Mouse (Mus musculus) left cerebral cortex, postnatal 14 days (tissue): ENCODE measurements around the gene Grm4. TPM values are rescaled to one million over a fixed set of nuclear protein-coding genes. Genes with fewer than 3 reads are reported as not detected.

Experiments
- DNase-seq, 2 experiments: peaks; one replicate each; pipeline ENCODE4 v3.0.0; 2021 to 2022; ENCODE audit warnings: low spot score in 2 of 2, mixed read lengths in 1 of 2
- intact Hi-C: fragments of 180-260 bp; cut with DNase I; formaldehyde crosslinking; loops from one replicate; pipeline ENCODE4 v1.15.1; 2025
- total RNA-seq, 2 experiments: library from RNA; stranded (reverse); gene quantifications; 2 replicates each; pipeline ENCODE4 v1.2.3; 2021

The Grm4 gene
- total RNA-seq, 2 experiments from 2014 or later, result 24.1 to 25.6 TPM

DNA sequence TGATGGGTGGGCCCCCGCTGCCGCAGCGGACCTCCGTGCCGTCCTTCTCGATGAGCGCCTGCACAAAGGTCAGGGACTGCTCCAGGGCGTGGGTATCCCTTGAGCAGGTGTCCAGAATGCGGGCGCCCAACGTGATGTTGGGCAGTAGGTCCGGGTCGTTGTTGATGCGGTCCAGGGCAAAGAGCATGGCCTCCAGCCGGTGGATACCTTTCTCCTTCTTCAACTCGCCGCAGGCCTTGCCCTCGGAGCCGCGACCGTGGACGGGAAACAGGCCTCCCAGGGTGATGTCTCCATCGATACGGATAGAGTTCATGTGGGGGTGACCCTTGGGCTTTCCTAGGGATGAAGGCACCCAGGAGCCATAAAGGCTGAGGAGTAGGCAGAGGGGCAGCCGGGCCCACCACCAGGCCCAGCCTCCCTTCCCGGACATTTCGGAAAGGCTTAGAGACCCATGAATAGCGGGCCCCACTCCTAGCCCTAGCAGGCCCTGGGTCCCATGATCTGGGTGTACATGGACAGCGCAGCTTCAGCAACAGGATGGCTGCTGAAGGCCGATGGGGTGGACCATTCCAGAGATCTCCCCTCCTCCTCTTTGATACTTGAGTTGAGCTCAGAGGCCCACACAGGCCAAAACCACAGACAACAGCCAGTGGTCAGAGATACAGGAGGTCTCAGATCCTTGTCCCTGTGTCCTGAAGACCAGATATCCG is 18.3 kb downstream of the Grm4 start:
- DNase-seq, result no peak
- intact Hi-C loops, result no loop called here

DNA sequence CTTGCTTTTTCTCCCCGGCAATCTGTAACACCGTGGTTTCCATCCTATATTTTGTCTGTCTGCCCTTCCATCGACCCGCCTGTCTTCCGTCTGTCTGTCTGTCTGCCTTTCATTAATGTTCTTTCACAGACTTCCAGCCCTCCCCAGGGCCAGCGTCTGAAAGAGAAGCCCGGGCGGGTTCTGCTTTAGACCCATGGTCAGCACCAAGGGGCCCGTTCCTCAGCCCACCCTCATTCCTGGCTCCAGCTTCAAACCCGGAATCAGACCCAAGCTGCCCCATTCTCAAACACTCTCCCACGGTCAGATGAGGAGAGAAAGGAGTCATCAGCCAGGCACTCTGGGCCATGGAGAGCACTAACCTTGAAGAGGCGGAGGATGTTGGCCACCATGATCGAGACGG is 18.9 kb downstream of the Grm4 start:
- no peak for DNase-seq
- intact Hi-C loops, result no loop called here

DNA sequence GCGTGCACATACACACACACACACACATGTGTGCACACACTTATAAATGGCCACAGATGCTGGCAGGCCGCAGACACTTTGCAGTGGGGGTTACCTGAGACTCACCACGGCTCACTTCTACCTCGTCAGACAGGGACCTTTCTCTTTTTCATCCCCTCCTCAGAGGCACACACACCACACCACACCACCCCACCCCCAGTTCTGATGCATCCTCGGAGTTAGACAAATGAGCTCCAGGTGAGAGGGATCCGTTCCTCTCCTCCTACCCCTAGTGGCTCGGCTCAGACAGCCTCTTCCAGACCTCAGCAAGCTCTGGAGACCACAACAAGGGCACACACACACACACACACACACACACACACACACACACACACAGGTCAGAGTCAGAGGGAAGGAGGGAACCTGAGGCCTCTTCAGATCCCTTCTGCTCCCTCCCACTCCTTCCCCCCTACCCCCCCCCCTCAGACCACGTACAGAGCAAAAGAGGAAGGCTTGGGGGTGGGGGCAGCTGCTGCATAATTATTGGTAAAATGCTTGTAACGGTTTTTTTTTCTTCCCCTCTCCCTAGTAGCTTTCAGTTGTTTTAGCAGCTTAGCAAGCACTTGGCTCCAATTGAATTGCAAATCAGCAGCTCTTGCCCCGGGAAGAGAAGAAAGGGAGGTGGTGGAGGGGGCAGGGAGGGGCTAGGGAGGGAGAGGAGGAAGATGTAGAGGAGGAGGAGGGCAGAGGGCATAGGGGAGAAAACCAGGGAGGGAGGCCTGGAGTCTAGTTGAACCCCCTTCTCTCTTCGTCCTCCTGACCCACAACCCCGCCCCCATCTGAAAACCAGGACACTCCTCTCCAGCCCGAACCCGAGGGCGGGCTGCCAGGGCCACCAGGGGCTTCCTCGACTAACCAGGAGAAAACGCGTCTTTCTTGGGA is 19.6 kb downstream of the Grm4 start:
- intact Hi-C loops, result no loop called here
- DNase-seq, result no peak

DNA sequence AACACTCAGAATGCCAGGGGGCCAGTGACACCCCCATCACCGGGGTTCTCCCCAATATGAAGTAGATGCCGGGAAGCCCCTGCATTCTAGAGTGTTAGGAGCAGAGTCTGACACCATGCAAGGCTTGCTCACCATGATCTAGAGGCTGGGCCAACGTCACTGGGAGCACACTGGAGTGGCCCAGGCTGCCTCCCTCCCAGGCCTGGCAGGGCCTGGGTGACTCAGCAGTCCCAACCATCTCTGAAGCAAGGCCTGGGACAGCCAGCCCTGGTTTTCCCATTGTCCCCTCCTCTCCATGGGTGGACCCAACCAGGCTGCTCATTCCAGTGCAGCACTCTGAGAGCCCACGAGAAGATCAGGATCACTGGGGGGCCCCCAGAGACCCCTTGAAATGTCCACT is 20.4 kb downstream of the Grm4 start:
- intact Hi-C loops, result no loop called here
- no peak for DNase-seq

DNA sequence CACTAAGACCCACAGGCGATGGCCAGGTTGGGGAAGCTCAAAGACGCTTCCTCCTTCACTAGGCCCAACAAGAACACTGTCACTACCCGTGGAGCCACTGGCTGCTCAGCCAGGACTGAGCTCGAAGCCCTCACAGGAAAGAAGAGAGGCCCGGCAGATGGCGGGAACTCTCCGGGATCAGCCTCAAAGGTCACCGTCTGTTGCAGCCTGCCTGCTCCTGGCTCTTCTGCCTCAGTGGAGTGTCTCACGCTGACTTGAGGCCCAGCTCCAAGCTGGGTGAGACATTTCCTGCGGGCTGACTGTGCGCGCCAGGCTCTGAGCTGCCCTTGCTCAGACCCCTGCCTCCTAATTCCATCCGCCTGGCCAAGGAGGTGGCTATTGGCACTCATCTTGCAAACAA is 22.1 kb downstream of the Grm4 start:
- intact Hi-C loops, result no loop called here
- DNase-seq, result no peak

DNA sequence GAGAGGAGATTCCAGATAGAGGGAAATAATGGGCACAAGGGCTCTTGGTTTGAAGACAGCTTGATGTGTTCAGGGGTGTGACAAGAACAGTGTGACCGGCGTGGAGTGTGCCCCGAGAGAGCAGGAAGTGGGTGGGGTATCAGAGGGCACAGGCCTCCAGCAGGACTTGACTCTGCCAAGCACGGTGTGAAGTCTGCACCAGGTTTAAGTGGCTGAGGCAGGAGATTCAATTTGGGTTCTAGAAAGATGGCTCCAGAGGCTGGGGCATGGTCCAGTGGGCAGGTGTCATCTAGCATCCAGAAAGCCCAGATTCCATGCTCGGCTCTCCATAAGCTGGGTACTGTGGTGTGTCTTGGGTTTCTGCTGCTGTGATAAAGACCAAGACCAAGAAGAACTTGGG is 23.4 kb downstream of the Grm4 start:
- intact Hi-C loops, result no loop called here
- DNase-seq, result no peak

DNA sequence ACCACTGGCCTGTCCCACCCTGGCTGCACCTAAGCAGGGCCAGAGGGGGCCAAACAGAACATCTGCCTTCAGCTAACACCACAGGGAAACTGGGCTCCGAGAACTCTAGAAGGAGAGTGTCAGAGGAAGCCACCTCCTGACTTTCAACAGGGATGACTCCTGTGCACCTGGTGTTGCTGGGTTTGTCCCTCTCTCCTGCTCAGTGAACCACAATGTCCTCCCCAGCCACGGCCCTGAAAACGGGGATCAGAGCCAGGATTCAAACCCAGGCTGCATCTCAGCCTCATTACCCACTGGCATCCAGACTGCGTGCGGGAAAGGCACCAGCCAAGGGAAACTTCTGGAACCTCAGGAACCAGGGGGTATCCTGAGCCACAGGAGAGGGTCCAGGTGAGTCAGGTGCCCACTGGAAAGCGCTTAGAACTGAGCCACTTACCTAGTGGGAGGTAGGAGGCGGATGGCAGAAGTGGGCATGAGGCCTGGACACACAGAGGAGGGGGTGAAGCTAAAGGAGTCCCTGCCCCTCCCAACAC is 26.1 kb downstream of the Grm4 start:
- intact Hi-C loops, result no loop called here
- no peak for DNase-seq

DNA sequence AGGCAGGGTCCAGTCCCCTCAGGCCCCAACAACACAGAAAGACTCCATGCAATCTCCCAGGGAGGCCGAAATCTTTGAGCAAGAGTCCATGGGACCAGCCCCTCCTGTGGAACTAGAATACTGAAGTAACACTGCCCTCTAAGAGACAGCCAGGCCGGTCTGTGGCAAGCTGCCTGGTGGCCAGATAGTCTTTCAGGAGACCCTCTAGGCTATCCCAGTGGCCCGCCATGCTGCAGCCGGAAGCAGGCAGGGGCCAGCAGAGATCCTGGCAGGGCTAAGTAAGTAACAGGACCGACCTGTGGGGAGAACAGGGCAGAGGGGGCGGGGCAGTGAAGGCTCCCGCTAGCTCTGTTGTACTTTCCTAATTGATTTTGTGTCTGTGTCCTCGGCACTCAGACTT is 27.2 kb downstream of the Grm4 start:
- DNase-seq, result no peak
- intact Hi-C loops, result no loop called here

DNA sequence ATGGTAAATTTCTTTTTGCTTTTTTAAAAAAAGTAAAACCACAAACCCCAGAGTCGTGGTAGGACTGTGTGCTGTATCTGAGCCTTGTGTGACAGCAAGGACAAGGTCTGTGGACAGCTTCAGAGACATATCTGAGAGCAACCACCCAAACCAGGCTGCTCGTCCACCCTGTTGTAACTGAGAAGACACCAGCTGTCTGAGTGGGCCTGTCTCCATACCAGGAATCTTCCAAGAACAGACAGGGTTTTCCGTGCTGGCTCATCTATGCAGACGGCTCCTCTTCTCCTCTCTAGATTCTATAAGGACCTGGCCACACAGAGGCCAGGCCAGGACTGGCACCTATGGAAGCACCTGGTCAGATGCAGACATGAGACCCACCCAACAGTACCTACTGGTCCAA is 27.8 kb downstream of the Grm4 start:
- intact Hi-C loops, result no loop called here
- no peak for DNase-seq

DNA sequence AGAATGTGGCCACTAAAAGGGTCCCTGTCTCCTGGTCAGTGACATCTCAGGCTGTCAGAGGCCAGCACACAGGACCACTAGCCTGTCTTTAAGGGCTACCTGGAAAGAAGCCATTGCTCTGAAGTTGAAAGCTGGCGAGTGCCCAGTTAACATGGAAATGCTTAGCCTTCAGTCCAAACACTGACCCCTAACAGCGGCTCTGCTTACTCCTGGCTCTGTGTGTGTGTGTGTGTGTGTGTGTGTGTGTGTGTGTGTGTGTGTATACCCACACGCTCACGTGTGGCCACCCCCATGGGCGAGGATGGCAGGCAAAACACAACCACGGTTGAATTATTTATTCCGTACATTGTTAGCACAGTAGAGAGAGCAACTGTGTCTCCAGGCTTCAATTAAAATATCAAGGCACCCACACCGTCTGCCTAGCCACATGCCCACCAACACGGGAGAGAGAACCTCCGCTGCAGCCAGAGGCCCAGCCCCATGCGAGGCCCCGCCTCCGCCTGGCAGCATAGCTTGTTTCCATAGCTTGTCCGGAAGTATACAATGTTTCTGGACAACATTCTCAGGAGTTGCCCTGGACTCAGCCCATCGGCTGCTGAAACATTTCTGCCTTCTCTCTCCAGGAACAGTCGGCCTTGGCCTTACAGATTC is 32.9 kb downstream of the Grm4 start:
- intact Hi-C loops, result no loop called here
- DNase-seq, result peak; percentile 26 to 29

DNA sequence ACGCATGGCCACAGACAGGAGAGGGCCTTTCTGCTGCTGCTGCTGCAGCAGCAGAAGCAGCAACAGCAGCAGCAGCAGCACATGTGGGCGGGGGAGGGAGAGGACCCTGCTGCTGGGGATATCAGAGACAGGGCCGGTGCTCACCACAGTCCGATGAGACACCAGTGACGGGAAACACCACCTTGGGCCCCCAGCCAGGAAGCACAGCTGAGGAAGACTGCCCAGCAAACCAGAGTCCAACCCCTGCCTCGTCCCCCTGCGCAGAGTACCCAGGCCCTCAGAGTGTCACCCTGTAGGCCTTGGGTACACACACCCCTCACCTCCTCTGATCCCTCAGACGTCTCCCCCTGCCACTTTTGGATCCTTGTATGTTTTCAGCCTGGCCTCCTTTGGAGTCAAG is 35.3 kb downstream of the Grm4 start:
- no peak for DNase-seq
- intact Hi-C loops, result no loop called here

DNA sequence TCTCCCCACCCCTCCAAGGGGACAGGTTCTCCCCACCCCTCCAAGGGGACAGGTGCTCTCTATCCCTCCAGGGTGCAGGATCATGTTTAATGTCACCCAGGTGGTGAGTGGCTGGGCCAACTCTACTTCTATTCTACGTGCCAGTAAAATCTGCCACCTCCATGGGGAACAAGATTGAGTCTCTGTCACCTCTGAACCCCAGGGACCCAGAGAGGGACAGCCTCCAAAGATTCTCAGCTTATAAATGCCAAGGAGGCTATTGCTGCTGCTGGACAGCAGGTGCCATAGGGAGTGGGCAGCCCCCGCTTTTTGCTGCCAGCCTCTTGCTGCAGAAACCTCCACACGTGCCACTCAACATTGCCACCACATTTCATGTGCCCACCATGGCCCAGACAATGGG is 37.6 kb downstream of the Grm4 start:
- intact Hi-C loops, result no loop called here
- DNase-seq, result no peak

DNA sequence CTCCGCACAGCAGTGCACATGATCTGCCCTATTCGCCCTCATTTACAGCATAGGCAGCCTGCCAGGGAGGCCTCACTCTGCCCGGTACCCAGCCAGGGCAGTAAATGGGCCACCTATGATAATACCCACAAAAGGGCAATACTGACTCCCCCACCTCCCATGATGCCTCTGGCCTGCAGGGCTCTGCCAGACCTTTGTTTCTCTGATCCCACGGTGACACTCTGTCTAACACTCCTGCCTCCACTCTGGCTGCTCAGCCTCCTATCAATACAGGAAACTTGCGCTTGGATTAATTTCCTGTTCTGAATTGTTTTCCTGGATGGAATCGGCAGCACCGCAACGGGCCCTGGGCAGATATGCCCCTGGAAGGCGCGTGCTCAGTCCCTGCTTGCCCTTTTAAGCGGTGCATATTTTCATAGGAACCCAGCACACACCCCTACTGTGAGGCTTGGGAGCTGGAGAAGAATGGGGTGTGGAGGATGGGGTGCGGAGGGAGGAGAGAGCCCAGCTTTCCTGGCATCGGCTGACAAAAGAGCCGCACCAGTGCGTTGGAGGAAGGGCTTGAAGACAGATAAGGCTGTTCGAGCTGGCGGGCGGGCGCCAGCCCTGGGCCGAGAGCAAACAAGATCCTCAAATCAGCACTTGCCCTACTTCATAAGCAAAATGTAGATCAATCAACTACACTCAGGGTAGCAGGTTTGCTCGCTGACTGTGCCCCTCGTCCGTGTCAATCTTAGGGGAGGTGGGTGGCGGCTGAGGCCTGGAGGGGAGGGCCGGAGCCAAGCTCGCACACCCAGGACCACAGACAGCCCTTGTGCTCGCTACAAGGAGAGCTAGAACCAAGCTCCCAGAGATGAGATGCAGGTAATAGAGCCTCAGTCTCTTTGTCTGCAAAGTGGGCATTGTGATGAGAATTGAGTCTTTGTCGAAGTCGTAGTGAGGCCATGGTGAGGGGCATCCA is 40.8 kb downstream of the Grm4 start:
- peak in 1 of 2 experiments; percentile 44 for DNase-seq
- intact Hi-C loops, result no loop called here

DNA sequence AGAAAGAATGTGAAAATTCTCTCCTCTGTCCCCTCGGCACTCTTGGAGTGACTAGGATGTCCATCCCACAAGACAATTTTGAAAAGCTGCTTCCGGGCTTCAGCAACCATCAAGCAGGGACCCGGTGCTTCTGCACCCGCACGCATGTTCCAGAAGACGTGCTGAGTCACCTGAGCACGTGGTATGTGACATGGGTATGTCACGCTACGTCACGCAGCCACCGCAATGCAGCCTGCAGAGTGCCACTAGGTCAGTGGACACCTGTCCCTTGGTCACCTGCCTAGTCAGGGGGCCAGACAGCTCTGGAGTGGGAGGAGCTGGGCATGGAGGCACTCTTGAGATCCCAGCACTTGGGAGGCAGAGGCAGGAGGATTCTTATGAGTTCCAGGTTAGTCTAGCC is 45.6 kb downstream of the Grm4 start:
- intact Hi-C loops, result no loop called here
- DNase-seq, result no peak

DNA sequence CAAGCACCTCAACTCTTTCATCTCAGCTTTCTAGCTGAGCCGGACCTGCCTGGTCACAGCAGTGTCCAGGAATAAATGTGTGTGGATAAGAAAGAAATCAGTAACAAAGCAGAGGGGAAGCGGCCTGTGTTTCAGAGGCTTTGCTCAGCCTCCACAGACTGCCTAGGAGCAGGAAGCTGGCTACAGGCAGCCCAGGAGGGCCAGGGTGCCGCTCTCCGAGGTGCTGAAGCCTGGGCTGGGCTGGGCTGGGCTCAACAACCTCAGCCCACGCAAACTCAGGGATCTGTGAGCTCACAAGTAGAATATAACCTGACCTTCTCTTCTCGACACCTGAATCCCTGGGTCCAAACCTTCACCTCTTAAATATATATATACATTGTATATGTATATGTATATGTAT is 54.6 kb downstream of the Grm4 start:
- no peak for DNase-seq
- intact Hi-C loops, result no loop called here

DNA sequence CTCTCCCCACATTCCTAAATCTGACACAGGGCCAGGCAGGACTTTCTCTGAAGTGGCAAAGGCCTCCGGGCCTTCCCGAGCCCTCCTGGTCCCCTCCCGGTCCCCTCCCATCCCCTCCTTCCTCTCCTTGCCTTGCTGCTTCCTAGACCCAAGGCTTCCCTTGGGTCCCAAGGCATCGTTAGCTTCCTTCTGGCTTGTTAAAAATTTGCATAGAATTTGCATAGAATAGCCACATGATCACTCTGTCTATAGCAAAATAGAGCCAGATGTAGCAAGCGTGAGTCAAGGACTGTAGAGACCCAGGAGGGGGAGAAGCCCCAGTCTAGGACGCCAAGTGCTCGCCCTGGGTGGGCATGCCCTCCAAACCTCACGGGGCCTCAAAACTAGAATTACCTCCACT is 55.3 kb downstream of the Grm4 start:
- DNase-seq, result no peak
- intact Hi-C loops, result no loop called here

DNA sequence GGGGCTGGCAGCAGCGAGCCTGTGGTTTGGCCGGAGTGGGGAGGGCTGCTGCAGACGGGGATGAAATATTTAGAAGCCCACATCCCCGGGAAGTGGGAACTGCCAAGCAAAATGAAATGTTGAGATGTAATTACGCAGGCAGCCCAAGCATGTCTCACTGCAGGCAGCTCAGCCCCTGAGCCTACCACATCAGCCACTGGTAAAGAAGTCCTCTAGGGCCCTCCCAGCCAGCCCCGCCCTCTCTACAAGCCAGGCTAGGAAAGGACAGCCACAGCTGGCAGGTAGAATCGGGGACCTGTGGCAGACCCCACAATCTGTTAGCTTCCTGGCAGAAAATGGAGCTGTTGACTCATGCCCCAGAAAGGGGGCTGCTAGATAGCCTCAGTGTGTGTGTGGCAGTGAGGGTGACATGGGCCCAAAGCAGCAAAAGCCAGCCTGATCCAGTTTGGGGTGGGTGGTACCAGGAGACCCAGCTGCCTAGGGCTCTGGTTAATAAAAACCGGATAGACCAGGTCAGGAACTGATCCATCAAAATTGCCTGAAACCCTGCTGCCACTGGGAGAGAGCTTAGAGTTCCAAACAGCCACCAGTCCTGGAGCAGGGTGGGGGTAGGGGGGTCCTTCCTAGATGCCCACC is 56.8 kb downstream of the Grm4 start:
- intact Hi-C loops, result no loop called here
- DNase-seq, result no peak

DNA sequence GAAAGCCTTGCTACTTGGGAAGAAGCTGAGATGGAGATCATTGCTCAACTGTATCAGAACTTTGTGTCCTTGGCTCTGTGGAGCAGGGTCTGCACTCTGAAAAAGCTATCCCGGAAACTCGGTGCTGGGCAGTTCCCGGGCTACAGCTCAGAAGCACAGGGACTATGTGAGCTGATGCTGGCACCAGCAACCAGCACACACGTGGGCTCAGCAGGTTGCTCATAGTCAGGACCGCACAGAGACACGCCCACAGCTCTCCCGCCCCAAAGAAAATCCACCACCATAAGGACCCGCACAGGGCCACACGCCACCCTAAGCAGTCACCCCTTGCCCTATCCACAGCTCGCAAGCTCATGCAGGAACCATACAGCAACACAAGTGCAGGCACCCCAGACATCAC is 61.2 kb downstream of the Grm4 start:
- intact Hi-C loops, result no loop called here
- DNase-seq, result no peak

DNA sequence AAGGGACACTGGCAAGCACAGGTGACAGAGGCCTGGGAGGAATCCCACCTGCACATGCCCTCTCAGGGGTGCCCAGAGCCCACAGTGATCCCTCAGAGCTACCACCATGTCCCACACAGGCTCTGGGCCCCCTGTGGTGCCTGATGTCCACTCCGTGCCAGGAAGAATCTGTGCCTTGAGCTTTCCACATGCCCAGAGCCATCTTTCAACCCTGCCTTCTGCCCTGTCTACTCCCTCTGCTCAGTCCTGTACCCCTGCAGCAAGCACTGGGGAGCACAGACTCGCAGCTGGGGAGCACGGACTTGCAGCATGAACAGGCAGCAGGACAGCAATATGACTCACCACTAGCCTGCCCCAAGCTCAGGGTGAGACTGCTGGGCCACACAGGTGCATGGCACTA is 62.0 kb downstream of the Grm4 start:
- intact Hi-C loops, result no loop called here
- DNase-seq, result no peak
